Mouse (Mus musculus): ENCODE results near the gene Ube2c. TPM values are rescaled to one million over a fixed set of nuclear protein-coding genes. Genes with fewer than 3 reads are reported as not detected.
"Not testable (repeated sequence)": the region's sequence is repeated elsewhere in the genome, so short reads cannot be mapped to it uniquely, and the experiment has no call there.

Ube2c gene
- total RNA-seq, 2 experiments from 2014 or later: 1.2 to 1.5 TPM

GRCm38 (mm10) chr2:164790451-164790850 is 20.8 kb downstream of the Ube2c start:
- DNase-seq: no peak

- DNase-seq: no peak
These were observed 22.2 kb downstream of the Ube2c start for GRCm38 (mm10) chr2:164791841-164792261.

- DNase-seq: no peak
These were observed 22.9 kb downstream of the Ube2c start for GRCm38 (mm10) chr2:164792400-164793190.

- DNase-seq: no peak
These were observed 23.5 kb downstream of the Ube2c start for GRCm38 (mm10) chr2:164793236-164793635.

GRCm38 (mm10) chr2:164793772-164794171 is 24.1 kb downstream of the Ube2c start:
- DNase-seq: no peak

GRCm38 (mm10) chr2:164794293-164794692 is 24.6 kb downstream of the Ube2c start:
- DNase-seq: peak; percentile 74 to 81

GRCm38 (mm10) chr2:164795868-164796267 is 26.2 kb downstream of the Ube2c start:
- no peak for DNase-seq

DNA sequence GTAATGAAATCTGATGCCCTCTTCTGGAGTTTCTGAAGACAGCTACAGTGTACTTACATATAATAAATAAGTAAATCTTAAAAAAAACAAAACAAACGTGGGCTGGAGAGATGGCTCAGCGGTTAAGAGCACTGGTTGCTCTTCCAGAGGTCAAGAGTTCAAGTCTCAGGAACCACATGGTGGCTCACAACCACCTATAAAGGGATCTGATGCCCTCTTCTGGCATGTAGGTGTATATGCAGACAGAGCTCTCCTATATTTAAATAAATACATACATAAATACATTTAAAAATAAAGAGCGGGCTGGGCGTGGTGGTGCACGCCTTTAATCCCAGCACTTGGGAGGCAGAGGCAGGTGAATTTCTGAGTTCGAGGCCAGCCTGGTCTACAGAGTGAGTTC is 28.9 kb downstream of the Ube2c start:
- not testable (repeated sequence) for DNase-seq

GRCm38 (mm10) chr2:164800252-164801004 is 30.7 kb downstream of the Ube2c start:
- no peak for DNase-seq

DNA sequence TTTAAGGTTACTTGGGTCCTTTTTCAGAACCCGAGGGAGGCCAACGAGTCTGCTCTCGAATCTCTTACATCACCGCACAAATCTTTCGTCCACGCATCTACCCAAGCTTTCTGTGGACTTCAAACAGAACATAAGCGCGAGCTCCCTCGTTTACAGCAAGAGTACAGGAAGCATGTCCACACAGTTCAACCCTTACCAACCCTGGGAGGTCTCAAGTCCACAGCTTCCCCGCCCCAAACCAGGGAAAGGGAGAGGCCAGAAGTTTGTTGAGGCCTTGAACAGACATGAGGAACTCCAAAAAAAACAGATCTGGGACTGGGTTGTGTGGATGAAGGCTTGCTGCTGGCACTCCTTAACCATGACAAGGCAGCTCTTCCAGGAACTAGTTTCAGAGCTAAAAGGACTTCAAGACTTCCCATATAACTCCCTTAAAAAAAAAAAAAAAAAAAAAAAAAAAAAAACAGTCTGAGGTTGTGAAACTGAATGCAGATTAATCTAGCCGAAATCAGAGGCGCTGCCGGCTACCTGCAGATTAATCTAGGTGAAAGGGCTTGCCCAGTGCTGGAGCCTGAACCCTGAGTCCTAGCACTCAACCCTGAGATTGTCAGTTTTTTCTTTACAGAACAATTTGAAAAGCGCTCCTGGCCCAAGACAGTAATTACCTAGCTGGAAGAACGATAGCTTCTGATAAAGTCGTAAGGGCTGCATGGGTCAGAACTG is 33.7 kb downstream of the Ube2c start:
- no peak for DNase-seq

DNA sequence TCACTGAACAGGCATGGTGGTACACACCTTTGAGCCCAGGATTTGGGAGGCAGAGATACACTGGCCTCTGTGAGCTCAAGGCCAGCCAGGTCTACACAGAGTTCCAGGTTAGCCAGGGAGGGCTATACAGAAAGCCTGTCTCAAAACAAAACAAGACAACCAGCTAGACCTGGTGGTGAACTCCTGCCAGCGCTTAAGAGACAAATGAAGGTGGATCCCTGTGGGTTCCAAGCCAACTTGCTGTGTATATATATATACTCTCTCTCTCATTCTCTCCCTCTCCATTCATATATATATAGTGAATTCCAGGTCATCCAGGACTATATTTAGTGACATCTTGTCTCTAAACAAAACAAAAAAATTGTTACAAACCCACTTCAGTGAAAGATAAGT is 34.2 kb downstream of the Ube2c start:
- DNase-seq: no peak

GRCm38 (mm10) chr2:164804533-164805331 is 35.0 kb downstream of the Ube2c start, which contains the start of the genes Acot8 and Zswim3:
Gene Acot8, minus strand, starts transcription at chr2:164804882.
Gene Zswim3, plus strand, starts transcription at chr2:164805098.
- peak; percentile 97 to 99 for DNase-seq

GRCm38 (mm10) chr2:164805332-164805718 is 35.6 kb downstream of the Ube2c start:
- DNase-seq: no peak

- no peak for DNase-seq
These were observed 36.9 kb downstream of the Ube2c start for GRCm38 (mm10) chr2:164806614-164807013.

DNA sequence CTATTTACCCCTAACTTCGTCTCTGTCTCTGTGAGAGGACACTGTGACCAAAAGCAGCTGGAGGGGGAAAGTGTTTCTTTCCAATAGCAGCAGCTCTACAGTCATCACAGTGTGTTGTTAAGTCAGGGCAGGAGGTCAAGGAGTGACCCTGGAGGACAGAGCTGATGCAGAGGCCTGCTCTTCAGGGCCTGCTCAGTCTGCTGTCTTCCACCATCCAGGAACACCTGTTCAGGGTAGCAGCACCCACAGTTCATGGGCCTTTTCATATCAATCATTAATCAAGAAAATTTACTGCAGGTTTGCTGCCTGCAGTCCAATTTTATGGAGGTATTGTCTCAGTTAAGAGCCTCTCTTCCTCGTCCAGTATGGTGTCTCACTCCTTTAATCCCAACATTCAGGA is 43.9 kb downstream of the Ube2c start:
- no peak for DNase-seq

DNA sequence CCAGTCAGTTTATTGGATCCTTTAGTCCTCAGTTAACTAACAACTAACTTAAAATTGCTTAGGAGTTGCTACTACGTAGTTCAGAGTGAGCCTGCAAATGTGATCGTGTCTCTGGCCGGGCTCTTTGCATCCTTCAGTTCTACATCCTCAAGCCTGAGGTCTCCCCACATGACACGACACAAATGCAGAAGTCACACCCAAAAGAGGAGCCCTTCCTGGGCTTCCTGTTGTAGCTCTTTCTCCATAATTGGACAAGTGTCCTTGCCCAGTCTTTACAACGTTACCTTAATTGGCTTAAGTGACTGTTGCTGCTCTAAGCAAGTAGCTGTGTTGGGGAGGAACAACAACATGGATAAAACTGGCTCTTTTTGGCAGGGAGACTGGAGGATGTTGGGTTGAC is 45.6 kb downstream of the Ube2c start:
- no peak for DNase-seq

GRCm38 (mm10) chr2:164815821-164816220 is 46.1 kb downstream of the Ube2c start:
- no peak for DNase-seq

DNA sequence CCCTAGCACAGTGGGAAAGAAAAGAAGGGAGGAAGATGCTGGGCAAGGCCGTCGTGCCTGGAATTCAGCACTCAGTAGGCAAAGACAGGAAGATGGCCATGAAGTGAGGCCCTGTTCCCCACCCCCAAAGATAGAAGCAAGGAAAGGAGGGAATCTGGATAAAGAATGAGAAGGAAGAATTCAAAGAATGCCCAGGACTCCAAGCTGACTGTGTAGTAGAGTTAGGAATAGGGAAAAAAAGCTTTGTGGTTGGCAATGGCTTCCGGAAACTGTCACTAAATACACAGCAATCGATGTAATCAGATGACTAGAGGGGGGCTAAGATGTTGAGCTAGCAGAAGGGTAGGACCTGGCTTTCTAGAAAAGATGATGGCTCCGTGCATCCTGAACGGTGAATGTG is 47.5 kb downstream of the Ube2c start:
- DNase-seq: no peak

GRCm38 (mm10) chr2:164817703-164818102 is 48.0 kb downstream of the Ube2c start:
- no peak for DNase-seq

GRCm38 (mm10) chr2:164821060-164821459 is 51.4 kb downstream of the Ube2c start:
- no peak for DNase-seq

DNA sequence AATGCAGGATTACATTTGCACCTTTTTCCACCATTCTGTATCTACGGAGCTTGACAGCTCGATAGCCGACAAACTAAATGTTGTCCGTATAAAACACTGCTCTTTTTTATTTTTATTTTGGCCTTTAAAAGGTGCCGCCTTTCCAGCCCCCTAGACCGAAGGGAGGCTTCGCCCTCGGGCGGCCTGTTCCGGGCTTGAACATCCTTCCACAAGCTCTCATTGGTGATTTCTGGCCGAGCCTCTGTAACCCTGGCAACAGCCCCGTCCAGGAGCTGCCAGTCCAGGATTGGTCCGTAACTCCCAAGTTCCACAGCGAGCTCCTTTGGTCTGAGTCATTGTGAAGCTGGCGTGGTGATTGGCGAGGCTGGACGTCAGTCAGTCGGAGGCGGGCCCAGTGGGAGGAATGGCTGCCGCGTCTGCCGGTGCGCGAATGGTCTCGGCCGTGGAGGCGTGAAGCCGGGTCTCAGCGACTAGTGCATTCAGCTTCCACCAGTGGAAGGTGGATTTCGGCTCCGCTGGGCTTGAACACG is 53.0 kb downstream of the Ube2c start, which contains the start of gene Zswim1:
TSS of gene Zswim1 (plus strand) at position 51 of the 530 bp plus-strand sequence.
- DNase-seq: peak; percentile 100

DNA sequence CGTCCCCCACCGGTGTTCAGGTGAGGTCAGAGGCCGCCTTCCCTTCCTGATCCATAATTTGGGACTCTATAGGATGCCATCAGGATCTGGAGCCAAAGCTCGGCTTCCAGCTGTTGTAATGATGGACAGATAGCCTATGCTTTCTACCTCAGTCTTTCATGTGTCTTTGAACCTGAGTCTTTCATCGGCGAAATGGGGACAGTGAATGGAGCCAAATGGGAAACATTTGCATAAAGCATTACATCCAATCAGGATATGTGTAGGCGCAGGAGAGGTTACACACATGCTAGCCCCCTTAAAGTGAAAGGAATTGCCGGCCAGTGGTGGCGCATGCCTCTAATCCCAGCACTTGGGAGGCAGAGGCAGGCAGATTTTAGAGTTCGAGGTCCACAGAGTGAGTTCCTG is 53.5 kb downstream of the Ube2c start:
- DNase-seq: peak in 1 of 2 experiments; percentile 35

Data from layer of hippocampus, postnatal 36 days (tissue).